Mouse (Mus musculus): ENCODE measurements around the gene Osbpl2. TPM values are rescaled to one million over a fixed set of nuclear protein-coding genes. Genes with fewer than 3 reads are reported as not detected.

Gene Osbpl2
- total RNA-seq (2012; rRNA removed), result 11.4 and 12.0 TPM in 2 replicates
- 12.8 and 13.4 TPM in 2 replicates for total RNA-seq (2014; rRNA removed)
- 15.6 and 16.9 TPM in 2 replicates for polyA plus RNA-seq (2012; ENCODE audit: insufficient read length, low read depth)

DNA sequence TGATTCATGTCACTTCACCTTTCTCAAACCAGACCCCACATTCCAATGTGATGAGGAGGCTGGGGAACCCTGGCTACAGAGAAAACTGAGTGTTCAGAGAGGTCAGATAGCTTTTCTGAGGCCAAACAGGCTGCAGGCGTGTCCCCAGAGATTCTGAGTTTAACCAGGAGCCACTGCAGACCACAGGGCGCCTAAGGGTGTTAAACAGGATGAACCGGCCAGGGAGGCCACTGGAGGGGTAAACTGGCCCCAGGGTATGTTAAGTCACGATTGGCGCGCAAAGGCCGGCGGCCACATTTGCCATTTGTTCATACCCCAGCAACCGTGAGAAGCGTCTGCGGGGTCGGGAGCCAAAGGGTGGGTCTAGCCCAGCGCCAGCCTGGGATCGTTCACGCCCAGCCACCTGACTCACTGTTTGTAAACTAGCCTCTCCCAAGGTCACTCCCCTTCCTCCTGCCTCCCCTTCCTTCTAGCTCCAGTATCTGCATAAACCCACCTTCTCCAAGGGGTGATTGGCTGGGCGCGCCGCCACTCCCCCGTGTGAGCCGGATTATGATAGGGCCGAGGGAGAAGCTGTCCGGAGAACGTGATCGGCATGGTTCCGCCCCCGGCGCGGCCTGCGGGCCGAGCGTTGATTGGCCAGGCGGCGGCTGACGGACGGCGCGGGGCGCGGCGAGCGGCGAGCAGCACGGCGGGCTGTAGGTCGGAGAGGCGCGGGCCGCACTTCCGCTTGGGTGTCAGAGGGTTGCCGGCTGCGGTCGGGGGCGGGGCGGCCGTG, at the start of gene Osbpl2:
Gene Osbpl2 (plus strand): TSS at position 646 of the 778 bp plus-strand sequence.
- no peaks in the 10 kb centered on the region; the same call in 1 of the 2 replicates for H3K79me2 ChIP-seq (replicated peaks; ENCODE audit: control insufficient read depth, extremely low read depth, insufficient read depth, poor library complexity, severe bottlenecking)
- peaks cover 14 to 28% of the 10 kb centered on the region in 2 experiments for H3K4me1 ChIP-seq (ENCODE audit: control insufficient read depth in 1 of 2, insufficient read depth in 2 of 2)
- H3K9ac ChIP-seq (ENCODE audit: insufficient read depth, low read depth), result peak within 1 kb of the TSS; percentile 75
- dilution Hi-C loops (cut with MboI; ENCODE audit: extremely low pct_ligation_motif_present, extremely low pct_unique_long_range_greater_than_20kb, low sequenced_read_pairs), result no loop called here
- TF ChIP-seq ETS1 (conservative IDR thresholded peaks at IDR 0.05; ENCODE audit: low read depth, low read length) (no peak), ZMIZ1 (IDR thresholded peaks at IDR 0.05; ENCODE audit: low read depth, low read length) (peak; percentile 70), NELFE (IDR thresholded peaks at IDR 0.05; ENCODE audit: low read depth, low read length) (no peak), RCOR1 (conservative IDR thresholded peaks at IDR 0.05; ENCODE audit: low read depth, low read length) (no peak), MAFK (IDR thresholded peaks at IDR 0.05; ENCODE audit: insufficient replicate concordance, low read length) (no peak), CHD2 (IDR thresholded peaks at IDR 0.05; ENCODE audit: low read length) (peak; percentile 86), JUND (conservative IDR thresholded peaks at IDR 0.05; ENCODE audit: low read depth, low read length) (no peak), SMC3 (IDR thresholded peaks at IDR 0.05; ENCODE audit: low read depth, low read length) (no peak), GABPA (IDR thresholded peaks at IDR 0.05; ENCODE audit: insufficient replicate concordance, low read depth, low read length) (no peak), MYC (IDR thresholded peaks at IDR 0.05; ENCODE audit: low read depth, low read length) (no peak), MAZ (IDR thresholded peaks at IDR 0.05; ENCODE audit: low read depth, low read length) (no peak), CHD1 (IDR thresholded peaks at IDR 0.05; ENCODE audit: low read depth, low read length) (no peak), USF1 (IDR thresholded peaks at IDR 0.05; ENCODE audit: low read depth, low read length) (peak; percentile 50), MEF2A (IDR thresholded peaks at IDR 0.05; ENCODE audit: borderline replicate concordance, low read depth, low read length) (no peak), USF2 (conservative IDR thresholded peaks at IDR 0.05; ENCODE audit: low read depth, low read length) (no peak), ELF1 (IDR thresholded peaks at IDR 0.05; ENCODE audit: low read depth, low read length) (peak; percentile 86), JUN (IDR thresholded peaks at IDR 0.05; ENCODE audit: insufficient read depth, low read depth, low read length) (no peak), UBTF (IDR thresholded peaks at IDR 0.05; ENCODE audit: low read depth, low read length) (0 out of 2 replicates have a peak, but pooled peaks have one; percentile 54), ZNF384 (IDR thresholded peaks at IDR 0.05; ENCODE audit: low read depth, low read length) (no peak), ZC3H11A (IDR thresholded peaks at IDR 0.05; ENCODE audit: low read depth, low read length) (no peak), BHLHE40 (IDR thresholded peaks at IDR 0.05; ENCODE audit: low read depth, low read length) (peak; percentile 93), POLR2AphosphoS2 (IDR thresholded peaks at IDR 0.05; ENCODE audit: low read depth, low read length) (no peak), NRF1 (IDR thresholded peaks at IDR 0.05; ENCODE audit: low read depth, low read length) (peak; percentile 53; the same call in 1 of the 2 replicates), PAX5 (IDR thresholded peaks at IDR 0.05; ENCODE audit: low read length) (no peak), ZKSCAN1 (IDR thresholded peaks at IDR 0.05; ENCODE audit: borderline replicate concordance, low read depth, low read length) (no peak), MAX (IDR thresholded peaks at IDR 0.05; ENCODE audit: low read length) (peak; percentile 88), E2F4 (IDR thresholded peaks at IDR 0.05; ENCODE audit: insufficient replicate concordance, low read depth, low read length) (no peak), TBP (conservative IDR thresholded peaks at IDR 0.05; ENCODE audit: low read depth, low read length) (no peak), SIN3A (IDR thresholded peaks at IDR 0.05; ENCODE audit: low read length) (peak; percentile 97), POLR2A (IDR thresholded peaks at IDR 0.05; ENCODE audit: low read depth, low read length) (peak; percentile 63; the same call in 1 of the 2 replicates), HCFC1 (IDR thresholded peaks at IDR 0.05; ENCODE audit: low read depth, low read length) (peak; percentile 47), KAT2A (IDR thresholded peaks at IDR 0.05; ENCODE audit: insufficient replicate concordance, low read length) (0 out of 2 replicates have a peak, but pooled peaks have one; percentile 45), MXI1 (IDR thresholded peaks at IDR 0.05; ENCODE audit: low read depth, low read length) (peak; percentile 78), TCF12 (IDR thresholded peaks at IDR 0.05; ENCODE audit: low read depth, low read length) (peak; percentile 59), IRF4 (IDR thresholded peaks at IDR 0.05; ENCODE audit: low read depth, low read length) (no peak), RAD21 (IDR thresholded peaks at IDR 0.05; ENCODE audit: low read depth, low read length) (no peak), EP300 (IDR thresholded peaks at IDR 0.05; ENCODE audit: low read length) (no peak), CTCF (conservative IDR thresholded peaks at IDR 0.05 in 1 of 2, IDR thresholded peaks at IDR 0.05 in 1 of 2; ENCODE audit: low read depth in 2 of 2, low read length in 2 of 2) (no peak)
- peaks cover 44% of the 10 kb centered on the region for H3K27me3 ChIP-seq (replicated peaks)
- H3K4me2 ChIP-seq (ENCODE audit: insufficient read depth, low read depth, poor library complexity, severe bottlenecking), result peak within 1 kb of the TSS; percentile 91
- H3K9me3 ChIP-seq (replicated peaks; ENCODE audit: low read length), result no peaks in the 10 kb centered on the region
- peak within 1 kb of the TSS; percentile 69 to 94 (median 93) for H3K4me3 ChIP-seq (replicated peaks in 1 of 3; ENCODE audit: low read depth in 2 of 3, low read length in 2 of 3, poor library complexity in 1 of 3)
- in situ Hi-C loops (cut with MboI; ENCODE audit: low pct_ligation_motif_present, low pct_unique_long_range_greater_than_20kb, low sequenced_read_pairs), result no loop called here
- DNase-seq (ENCODE audit: extremely low read depth), result peak; percentile 98
- H3K36me3 ChIP-seq (replicated peaks in 1 of 2; ENCODE audit: control insufficient read depth in 1 of 2, insufficient read depth in 1 of 2, low read length in 1 of 2), result peaks cover 3 to 10% of the 10 kb centered on the region in 2 experiments
- peak within 1 kb of the TSS; percentile 5; the same call in 1 of the 2 replicates for H3K27ac ChIP-seq (ENCODE audit: insufficient read depth, low read depth)

Data from CH12.LX (cell line).